Mouse (Mus musculus): ENCODE data around the gene Fam184b.

The Fam184b gene

GRCm38 (mm10) chr5:45595363-45596039, 43.9 kb downstream of the Fam184b start:
- DNase-seq (ENCODE audit: extremely low spot score, low spot score), result no peak

GRCm38 (mm10) chr5:45593276-45593675, 46.1 kb downstream of the Fam184b start:
- DNase-seq (ENCODE audit: extremely low spot score, low spot score), result no peak

GRCm38 (mm10) chr5:45590094-45590493, 49.3 kb downstream of the Fam184b start:
- no peak for DNase-seq (ENCODE audit: extremely low spot score, low spot score)

GRCm38 (mm10) chr5:45584601-45585000, 54.8 kb downstream of the Fam184b start:
- no peak for DNase-seq (ENCODE audit: extremely low spot score, low spot score)

- DNase-seq (ENCODE audit: extremely low spot score, low spot score), result no peak
Observed at GRCm38 (mm10) chr5:45580279-45580678, 59.1 kb downstream of the Fam184b start.

GRCm38 (mm10) chr5:45577376-45577775, 62.0 kb downstream of the Fam184b start:
- no peak for DNase-seq (ENCODE audit: extremely low spot score, low spot score)

- no peak for DNase-seq (ENCODE audit: extremely low spot score, low spot score)
Observed at GRCm38 (mm10) chr5:45576716-45577115, 62.7 kb downstream of the Fam184b start.

- DNase-seq (ENCODE audit: extremely low spot score, low spot score), result peak; percentile 44
Observed at GRCm38 (mm10) chr5:45572816-45573215, 66.6 kb downstream of the Fam184b start.

- DNase-seq (ENCODE audit: extremely low spot score, low spot score), result no peak
Observed at GRCm38 (mm10) chr5:45565829-45566228, 73.6 kb downstream of the Fam184b start.

- no peak for DNase-seq (ENCODE audit: extremely low spot score, low spot score)
Observed at GRCm38 (mm10) chr5:45564054-45564453, 75.4 kb downstream of the Fam184b start.

GRCm38 (mm10) chr5:45549586-45549985, 89.8 kb downstream of the Fam184b start:
- no peak for DNase-seq (ENCODE audit: extremely low spot score, low spot score)

GRCm38 (mm10) chr5:45543374-45543773, 96.0 kb downstream of the Fam184b start:
- peak; percentile 23 for DNase-seq (ENCODE audit: extremely low spot score, low spot score)

GRCm38 (mm10) chr5:45539502-45539901, 99.9 kb downstream of the Fam184b start:
- DNase-seq (ENCODE audit: extremely low spot score, low spot score), result no peak

- DNase-seq (ENCODE audit: extremely low spot score, low spot score), result no peak
Observed at GRCm38 (mm10) chr5:45535177-45535576, 104.2 kb downstream of the Fam184b start.

GRCm38 (mm10) chr5:45534319-45535098, 104.9 kb downstream of the Fam184b start:
- peak; percentile 65 for DNase-seq (ENCODE audit: extremely low spot score, low spot score)

- peak; percentile 32 for DNase-seq (ENCODE audit: extremely low spot score, low spot score)
Observed at GRCm38 (mm10) chr5:45529696-45530095, 109.7 kb downstream of the Fam184b start.

- no peak for DNase-seq (ENCODE audit: extremely low spot score, low spot score)
Observed at GRCm38 (mm10) chr5:45526338-45526737, 113.1 kb downstream of the Fam184b start.

- no peak for DNase-seq (ENCODE audit: extremely low spot score, low spot score)
Observed at GRCm38 (mm10) chr5:45525101-45525500, 114.3 kb downstream of the Fam184b start.

GRCm38 (mm10) chr5:45521601-45522000, 117.8 kb downstream of the Fam184b start:
- DNase-seq (ENCODE audit: extremely low spot score, low spot score), result no peak

- DNase-seq (ENCODE audit: extremely low spot score, low spot score), result no peak
Observed at GRCm38 (mm10) chr5:45520809-45521110, 118.7 kb downstream of the Fam184b start.

- DNase-seq (ENCODE audit: extremely low spot score, low spot score), result peak; percentile 95
Observed at GRCm38 (mm10) chr5:45519960-45520808, 119.2 kb downstream of the Fam184b start, which contains the start of gene Med28. TSS of gene Med28 (plus strand) at chr5:45520229.

Data from neural tube, embryonic 10.5 days (tissue).